Mouse (Mus musculus) testis, adult 2 months (tissue): Measurements from ENCODE around the gene Suclg1.

Experiments
- CTCF ChIP-seq: fragments of 200-500 bp; IDR thresholded peaks from 2 replicates; pipeline ENCODE4 v1.5.1; 2012; ENCODE audit warnings: low read depth, mild to moderate bottlenecking, inconsistent platforms, low read length, moderate library complexity; ENCODE audit not compliant: control insufficient read depth, insufficient read depth, insufficient replicate concordance
- POLR2A ChIP-seq: fragments of 200-500 bp; IDR thresholded peaks from 2 replicates; pipeline ENCODE4 v1.6.1; 2012; ENCODE audit warnings: low read depth, mild to moderate bottlenecking, inconsistent platforms, low read length, moderate library complexity; ENCODE audit not compliant: control insufficient read depth

GRCm38 (mm10) chr6:73221958-73222735 is 26.0 kb upstream of the Suclg1 start:
- TF ChIP-seq CTCF (no peak), POLR2A (no peak)
